Mouse (Mus musculus): Measurements from ENCODE around the gene Lrig3. TPM values are rescaled to one million over a fixed set of nuclear protein-coding genes. Genes with fewer than 3 reads are reported as not detected.

Lrig3 gene
- polyA plus RNA-seq, 1 experiment from 2014 or later: 3.7 TPM

DNA sequence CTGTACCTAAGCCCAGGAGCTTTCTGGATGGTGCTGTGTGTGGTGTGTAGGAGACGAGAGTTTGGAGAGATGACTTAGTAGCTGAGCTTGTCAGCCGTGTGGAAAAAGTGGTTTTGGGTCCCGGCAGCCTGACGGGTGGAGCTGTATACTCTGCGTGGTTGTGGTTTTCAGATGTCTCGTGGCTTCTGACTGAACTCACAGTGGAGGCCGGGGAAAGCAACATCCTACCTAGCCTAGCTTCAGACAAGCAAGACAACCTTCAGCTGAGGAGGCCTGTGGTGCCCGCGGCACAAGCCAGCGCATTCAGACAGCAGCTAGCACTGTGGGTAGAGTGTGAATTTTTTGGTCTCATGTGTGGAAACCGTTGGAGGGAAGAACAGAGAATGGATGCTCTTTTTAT is 47.7 kb downstream of the Lrig3 start:
- Histone ChIP-seq H3K9me3 (ENCODE audit: control insufficient read depth, low read length) (no peaks in the 10 kb centered on the region), H3K27ac (ENCODE audit: low read depth, low read length) (no peak overlapping the region), H3K4me3 (ENCODE audit: low read length) (no peak overlapping the region), H3K36me3 (ENCODE audit: control insufficient read depth, insufficient read depth, low read length) (no peaks in the 10 kb centered on the region; the same call in 1 of the 2 replicates), H3K4me2 (ENCODE audit: low read length) (no peak overlapping the region), H3K4me1 (ENCODE audit: control insufficient read depth, insufficient read depth, low read depth, low read length) (no peaks in the 10 kb centered on the region), H3K27me3 (replicated peaks; ENCODE audit: control insufficient read depth, insufficient read depth, low read length) (no peaks in the 10 kb centered on the region), H3K9ac (ENCODE audit: low read depth, low read length) (no peak overlapping the region)
- 87% methylated on average over 11 of the region's 11 CpGs for WGBS
- ATAC-seq: no peak

DNA sequence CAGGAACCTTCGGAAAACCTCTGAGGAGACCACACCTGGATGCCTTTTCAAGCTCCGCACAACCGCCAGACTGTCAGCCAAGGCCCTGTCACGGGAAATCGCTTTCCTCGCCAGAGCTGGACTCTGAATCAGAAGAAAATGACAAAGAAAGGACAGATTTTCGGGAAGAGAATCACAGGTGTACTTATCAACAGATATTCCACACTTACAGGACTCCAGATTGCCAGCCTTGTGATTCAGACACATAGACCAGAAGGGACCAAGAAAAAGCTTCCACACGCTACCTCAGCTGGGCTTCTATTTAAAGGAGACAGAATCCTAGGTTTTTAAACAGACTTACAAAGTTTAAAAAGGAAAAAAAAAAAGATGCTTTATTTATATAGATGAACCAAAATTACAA is 48.7 kb downstream of the Lrig3 start:
- H3K36me3 ChIP-seq (ENCODE audit: control insufficient read depth, insufficient read depth, low read length): no peaks in the 10 kb centered on the region; the same call in 1 of the 2 replicates
- no peaks in the 10 kb centered on the region for H3K27me3 ChIP-seq (replicated peaks; ENCODE audit: control insufficient read depth, insufficient read depth, low read length)
- H3K4me1 ChIP-seq (ENCODE audit: control insufficient read depth, insufficient read depth, low read depth, low read length): no peaks in the 10 kb centered on the region
- 90% methylated on average over 8 of the region's 8 CpGs for WGBS
- no peak overlapping the region for H3K4me3 ChIP-seq (ENCODE audit: low read length)
- H3K9me3 ChIP-seq (ENCODE audit: control insufficient read depth, low read length): no peaks in the 10 kb centered on the region
- H3K4me2 ChIP-seq (ENCODE audit: low read length): no peak overlapping the region
- H3K27ac ChIP-seq (ENCODE audit: low read depth, low read length): no peak overlapping the region
- no peak overlapping the region for H3K9ac ChIP-seq (ENCODE audit: low read depth, low read length)
- ATAC-seq: no peak

DNA sequence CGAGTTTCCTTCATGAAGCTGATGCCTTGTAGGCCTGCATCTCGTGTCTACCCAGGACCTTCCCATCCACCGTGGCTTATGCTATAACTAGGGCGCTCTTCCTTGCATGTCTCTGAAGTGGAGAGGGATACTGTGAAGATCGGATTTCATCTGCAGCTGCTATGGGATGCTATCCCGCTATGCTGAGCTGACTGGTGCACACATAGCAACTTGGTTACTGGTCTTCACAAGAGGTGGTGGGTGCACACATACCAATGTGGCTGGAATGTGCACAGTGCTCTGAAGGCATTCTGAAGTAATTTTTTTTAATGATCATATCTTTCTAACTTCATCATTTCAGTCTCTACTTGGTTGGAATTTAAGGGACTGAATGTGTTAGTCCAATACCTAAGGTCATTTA is 49.7 kb downstream of the Lrig3 start:
- ATAC-seq: no peak
- Histone ChIP-seq H3K27ac (ENCODE audit: low read depth, low read length) (no peak overlapping the region), H3K9ac (ENCODE audit: low read depth, low read length) (no peak overlapping the region), H3K4me2 (ENCODE audit: low read length) (no peak overlapping the region), H3K9me3 (ENCODE audit: control insufficient read depth, low read length) (no peaks in the 10 kb centered on the region), H3K4me3 (ENCODE audit: low read length) (no peak overlapping the region), H3K36me3 (ENCODE audit: control insufficient read depth, insufficient read depth, low read length) (no peaks in the 10 kb centered on the region), H3K4me1 (ENCODE audit: control insufficient read depth, insufficient read depth, low read depth, low read length) (no peaks in the 10 kb centered on the region), H3K27me3 (replicated peaks; ENCODE audit: control insufficient read depth, insufficient read depth, low read length) (no peaks in the 10 kb centered on the region)
- WGBS: 94% methylated on average over 6 of the region's 6 CpGs

DNA sequence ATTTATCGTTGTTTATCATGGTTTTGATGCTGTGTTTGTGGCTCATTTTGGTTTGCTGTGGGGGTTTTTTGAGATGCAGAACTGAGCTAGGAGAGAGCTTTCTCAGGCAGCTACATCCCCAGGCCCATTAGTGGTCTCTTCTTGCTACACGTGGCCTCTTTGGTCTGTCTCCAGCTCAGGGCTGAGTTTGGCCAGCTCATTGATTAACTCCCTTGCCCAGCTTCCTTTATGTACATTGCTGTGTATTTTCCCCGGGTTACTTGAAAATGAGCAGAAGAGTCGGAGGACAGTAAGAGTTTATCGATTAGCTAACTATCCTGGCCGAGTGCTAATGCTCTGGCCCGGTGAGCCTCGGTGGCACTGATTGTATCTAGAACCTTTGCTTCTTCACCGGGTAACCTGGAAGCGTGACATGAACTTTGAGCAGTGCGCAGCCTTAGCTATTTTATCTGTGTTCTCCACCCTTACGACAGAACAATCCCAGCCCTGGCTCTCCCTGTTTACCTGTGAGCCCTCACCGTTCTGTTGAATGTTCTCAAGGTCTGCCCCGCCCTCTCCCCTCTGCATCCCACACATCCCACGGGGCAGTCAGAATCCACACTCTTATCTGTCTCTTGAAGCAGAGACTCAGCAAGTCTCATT is 53.5 kb downstream of the Lrig3 start:
- Histone ChIP-seq H3K4me3 (ENCODE audit: low read length) (no peak overlapping the region), H3K4me1 (ENCODE audit: control insufficient read depth, insufficient read depth, low read depth, low read length) (no peaks in the 10 kb centered on the region), H3K9me3 (ENCODE audit: control insufficient read depth, low read length) (no peaks in the 10 kb centered on the region), H3K36me3 (ENCODE audit: control insufficient read depth, insufficient read depth, low read length) (no peaks in the 10 kb centered on the region), H3K9ac (ENCODE audit: low read depth, low read length) (no peak overlapping the region), H3K27me3 (replicated peaks; ENCODE audit: control insufficient read depth, insufficient read depth, low read length) (no peaks in the 10 kb centered on the region), H3K27ac (ENCODE audit: low read depth, low read length) (no peak overlapping the region), H3K4me2 (ENCODE audit: low read length) (no peak overlapping the region)
- ATAC-seq: no peak
- WGBS: 88% methylated on average over 15 of the region's 15 CpGs

DNA sequence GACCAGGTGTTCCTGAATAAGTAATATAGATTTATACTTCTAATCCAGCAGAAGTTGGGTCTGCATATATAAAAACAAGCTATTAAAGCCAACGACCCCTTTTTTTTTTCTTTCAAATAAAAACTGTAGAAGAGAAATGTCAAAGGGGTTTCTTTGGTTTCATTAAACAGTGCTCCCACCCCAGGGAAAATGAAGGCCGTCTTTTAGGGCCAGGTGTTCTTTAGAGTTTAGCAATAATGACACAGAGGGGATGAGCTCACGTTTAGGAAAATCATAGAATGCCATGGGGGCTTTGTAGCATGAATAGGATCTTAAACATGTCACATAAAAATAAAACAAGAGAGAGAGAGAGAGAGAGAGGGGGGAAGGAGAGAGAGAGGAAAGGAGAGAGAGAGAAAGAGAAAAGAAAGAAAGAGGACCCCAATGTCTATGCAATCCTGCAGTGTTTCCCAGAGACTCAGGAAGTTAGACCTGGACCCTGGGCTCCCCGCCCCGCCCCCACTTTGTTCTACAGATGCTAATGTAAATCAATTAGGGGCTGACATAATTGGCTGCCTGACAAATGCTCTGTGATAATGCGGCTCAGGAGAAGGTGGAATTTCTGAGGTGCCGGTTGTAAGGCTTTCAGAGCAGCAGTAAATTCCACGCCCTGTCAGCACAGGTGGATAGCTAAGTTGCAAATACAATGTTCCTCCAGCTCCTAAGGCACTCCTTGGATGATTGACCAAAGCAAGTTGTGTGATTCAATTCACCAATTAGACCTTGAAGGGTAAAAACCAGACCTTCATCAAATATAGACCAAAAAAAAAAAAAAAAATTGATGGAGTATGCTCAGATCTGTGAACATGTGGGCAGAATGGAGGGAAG is 62.8 kb downstream of the Lrig3 start:
- ATAC-seq: no peak
- no peak overlapping the region for H3K27ac ChIP-seq (ENCODE audit: low read depth, low read length)
- 0 out of 2 replicates have a peak, but pooled peaks cover 3% of the 10 kb centered on the region for H3K4me1 ChIP-seq (ENCODE audit: control insufficient read depth, insufficient read depth, low read depth, low read length)
- H3K9ac ChIP-seq (ENCODE audit: low read depth, low read length): no peak overlapping the region
- no peaks in the 10 kb centered on the region for H3K27me3 ChIP-seq (replicated peaks; ENCODE audit: control insufficient read depth, insufficient read depth, low read length)
- no peak overlapping the region for H3K4me3 ChIP-seq (ENCODE audit: low read length)
- H3K9me3 ChIP-seq (ENCODE audit: control insufficient read depth, low read length): no peaks in the 10 kb centered on the region
- WGBS: 28% methylated on average over 8 of the region's 8 CpGs
- no peak overlapping the region for H3K4me2 ChIP-seq (ENCODE audit: low read length)
- no peaks in the 10 kb centered on the region for H3K36me3 ChIP-seq (ENCODE audit: control insufficient read depth, insufficient read depth, low read length)

DNA sequence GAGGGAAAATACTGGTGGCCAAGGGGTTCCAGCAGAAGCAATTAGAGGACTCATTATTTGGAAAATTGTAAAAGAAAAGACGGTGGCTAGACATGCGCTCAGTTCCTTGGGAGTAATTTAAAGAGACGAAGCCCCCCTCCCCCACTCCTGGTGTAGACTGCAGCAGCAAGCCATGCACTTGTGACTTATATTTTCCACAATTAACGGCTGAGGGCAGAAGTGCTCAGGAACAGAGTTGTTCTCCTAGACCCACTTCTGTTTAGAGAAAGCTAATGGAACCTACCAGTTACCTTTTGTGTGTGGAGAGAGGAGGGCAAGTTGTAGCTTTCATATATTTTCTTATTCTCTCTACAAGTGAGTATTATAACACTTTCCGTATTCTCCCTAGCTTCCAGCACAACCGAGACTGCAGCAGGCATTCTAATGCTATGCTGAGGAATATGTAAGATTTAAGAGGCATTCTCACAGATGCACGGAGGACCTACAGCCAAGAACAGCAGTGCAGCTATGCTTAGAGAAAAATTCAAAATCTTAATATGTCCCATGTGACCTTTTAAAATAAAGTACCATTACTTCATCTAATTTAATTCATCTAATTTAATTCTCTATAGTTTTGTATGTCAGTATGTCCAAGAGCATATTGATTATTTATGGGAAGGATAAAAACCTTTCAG is 63.6 kb downstream of the Lrig3 start:
- WGBS: 55% methylated on average over 7 of the region's 7 CpGs
- H3K4me1 ChIP-seq (ENCODE audit: control insufficient read depth, insufficient read depth, low read depth, low read length): 0 out of 2 replicates have a peak, but pooled peaks cover 3% of the 10 kb centered on the region
- no peak overlapping the region for H3K4me3 ChIP-seq (ENCODE audit: low read length)
- no peak for ATAC-seq
- no peaks in the 10 kb centered on the region for H3K27me3 ChIP-seq (replicated peaks; ENCODE audit: control insufficient read depth, insufficient read depth, low read length)
- no peak overlapping the region for H3K4me2 ChIP-seq (ENCODE audit: low read length)
- no peak overlapping the region for H3K27ac ChIP-seq (ENCODE audit: low read depth, low read length)
- H3K36me3 ChIP-seq (ENCODE audit: control insufficient read depth, insufficient read depth, low read length): no peaks in the 10 kb centered on the region
- H3K9ac ChIP-seq (ENCODE audit: low read depth, low read length): no peak overlapping the region
- no peaks in the 10 kb centered on the region for H3K9me3 ChIP-seq (ENCODE audit: control insufficient read depth, low read length)

DNA sequence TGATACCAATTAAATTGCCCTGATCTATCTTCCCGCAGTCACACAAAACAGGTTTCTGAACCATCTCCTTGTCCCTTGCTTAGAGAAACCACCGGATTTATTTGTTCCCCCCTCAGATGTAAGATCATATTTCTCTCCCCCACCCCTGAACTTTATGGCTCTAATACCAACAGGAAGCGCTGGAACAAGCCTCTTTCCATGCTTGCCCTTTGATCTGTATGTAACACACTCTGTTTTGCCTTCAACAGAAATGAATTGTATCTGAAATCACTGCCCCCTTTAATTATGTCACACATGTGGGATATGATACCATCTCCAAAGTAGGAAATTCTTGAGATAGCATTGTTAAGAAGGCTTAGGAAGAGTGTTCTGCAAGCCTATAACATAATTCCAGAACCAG is 90.9 kb downstream of the Lrig3 start:
- no peak for ATAC-seq
- Histone ChIP-seq H3K4me3 (ENCODE audit: low read length) (no peak overlapping the region), H3K36me3 (ENCODE audit: control insufficient read depth, insufficient read depth, low read length) (no peaks in the 10 kb centered on the region), H3K27ac (ENCODE audit: low read depth, low read length) (no peak overlapping the region), H3K9ac (ENCODE audit: low read depth, low read length) (no peak overlapping the region), H3K9me3 (ENCODE audit: control insufficient read depth, low read length) (peaks cover 3% of the 10 kb centered on the region; the same call in 1 of the 2 replicates), H3K4me1 (ENCODE audit: control insufficient read depth, insufficient read depth, low read depth, low read length) (no peaks in the 10 kb centered on the region), H3K4me2 (ENCODE audit: low read length) (no peak overlapping the region), H3K27me3 (replicated peaks; ENCODE audit: control insufficient read depth, insufficient read depth, low read length) (no peaks in the 10 kb centered on the region)
- 68% methylated on average over 3 of the region's 3 CpGs for WGBS

DNA sequence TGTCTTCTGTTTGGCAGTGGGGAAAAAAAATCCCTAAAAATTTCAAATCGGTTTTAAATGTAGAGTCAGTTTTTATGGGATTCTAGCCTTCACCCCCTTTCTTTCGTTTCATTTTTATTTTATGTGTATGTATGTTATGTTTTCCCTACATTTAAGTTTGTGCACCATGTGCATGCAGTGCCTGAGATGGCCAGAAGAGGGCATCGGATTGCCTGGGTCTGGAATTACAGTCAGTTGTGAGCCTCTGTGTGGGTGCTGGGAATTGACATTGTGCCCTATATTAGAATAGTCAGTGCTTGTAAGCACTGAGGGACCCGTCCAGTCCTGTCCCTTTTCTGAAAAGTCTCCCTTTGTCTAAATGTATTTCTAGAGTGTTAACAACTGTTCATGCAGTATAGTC is 96.8 kb downstream of the Lrig3 start:
- Histone ChIP-seq H3K36me3 (ENCODE audit: control insufficient read depth, insufficient read depth, low read length) (no peaks in the 10 kb centered on the region), H3K4me2 (ENCODE audit: low read length) (no peak overlapping the region), H3K9ac (ENCODE audit: low read depth, low read length) (no peak overlapping the region), H3K4me3 (ENCODE audit: low read length) (no peak overlapping the region), H3K4me1 (ENCODE audit: control insufficient read depth, insufficient read depth, low read depth, low read length) (no peaks in the 10 kb centered on the region), H3K27me3 (replicated peaks; ENCODE audit: control insufficient read depth, insufficient read depth, low read length) (no peaks in the 10 kb centered on the region), H3K9me3 (ENCODE audit: control insufficient read depth, low read length) (peaks cover 3% of the 10 kb centered on the region; the same call in 1 of the 2 replicates), H3K27ac (ENCODE audit: low read depth, low read length) (no peak overlapping the region)
- WGBS: 86% methylated on average over 4 of the region's 4 CpGs
- ATAC-seq: no peak
